Comparison of ENCODE assay signal across 23 mouse cellular contexts in genomic region chr5:124200844-124201243, GRCm38 (mm10). TPM values are rescaled to one million over a fixed set of nuclear protein-coding genes. Genes with fewer than 3 reads are reported as not detected.
A peak's percentile ranks its signal among the peaks of the same experiment; 100 is the strongest.
DNase-seq lines count a peak whose midpoint lies in the region; ATAC-seq and TF ChIP-seq lines count a peak whose summit lies in the region.
"Had no signal": no experiment of that assay in that cellular context is flagged by ENCODE, and none has a peak within 500 bp of the region (broad histone marks: within the 10 kb centered on the region; RNA-seq: fewer than 3 reads in every experiment).

No protein-coding gene starts in this region.

- H3K36me3 ChIP-seq in heart, embryonic 10.5 days = no peaks in the 10 kb centered on the region
- H3K36me3 ChIP-seq in lung, embryonic 16.5 days (ENCODE audit: control insufficient read depth, insufficient read depth, low read length) = no peaks in the 10 kb centered on the region
- H3K36me3 ChIP-seq in liver, embryonic 14.5 days (replicated peaks; ENCODE audit: control insufficient read depth, insufficient read depth, low read depth) = no peaks in the 10 kb centered on the region
- no peaks in the 10 kb centered on the region for H3K36me3 ChIP-seq in stomach, embryonic 16.5 days (ENCODE audit: control insufficient read depth, insufficient read depth, low read length)
- H3K36me3 ChIP-seq: embryonic facial prominence, embryonic 10.5 days; intestine, embryonic 15.5 days; kidney, embryonic 15.5 days; limb, embryonic 15.5 days; midbrain, embryonic 10.5 days had no signal

- WGBS in heart, embryonic 10.5 days = 31% methylated on average over 5 of the region's 5 CpGs
- WGBS in lung, embryonic 16.5 days = 30% methylated on average over 5 of the region's 5 CpGs
- 18% methylated on average over 5 of the region's 5 CpGs for WGBS in liver, embryonic 14.5 days (ENCODE audit: insufficient replicate concordance)
- 34% methylated on average over 5 of the region's 5 CpGs for WGBS in stomach, embryonic 16.5 days

- no peaks in the 10 kb centered on the region for H3K27me3 ChIP-seq in heart, embryonic 10.5 days (ENCODE audit: insufficient read depth, poor library complexity, severe bottlenecking)
- no peaks in the 10 kb centered on the region for H3K27me3 ChIP-seq in lung, embryonic 16.5 days (ENCODE audit: control insufficient read depth, insufficient read depth, low read depth, low read length)
- H3K27me3 ChIP-seq in liver, embryonic 14.5 days (ENCODE audit: control insufficient read depth, insufficient read depth, low read length) = no peaks in the 10 kb centered on the region
- H3K27me3 ChIP-seq in stomach, embryonic 16.5 days (ENCODE audit: control insufficient read depth, insufficient read depth, low read length) = no peaks in the 10 kb centered on the region
- H3K27me3 ChIP-seq: intestine, embryonic 15.5 days; kidney, embryonic 15.5 days; limb, embryonic 15.5 days had no signal

- H3K27ac ChIP-seq in heart, embryonic 10.5 days = peak overlapping the region; percentile 77
- H3K27ac ChIP-seq in lung, embryonic 16.5 days (ENCODE audit: low read length) = peak overlapping the region; percentile 28; the same call in 1 of the 2 replicates
- no peak overlapping the region for H3K27ac ChIP-seq in liver, embryonic 14.5 days
- H3K27ac ChIP-seq in stomach, embryonic 16.5 days (ENCODE audit: low read length) = no peak overlapping the region
- H3K27ac ChIP-seq: hindbrain, embryonic 14.5 days; kidney, embryonic 15.5 days; limb, embryonic 15.5 days had no signal

- H3K4me3 ChIP-seq in heart, embryonic 10.5 days = no peak overlapping the region
- H3K4me3 ChIP-seq in lung, embryonic 16.5 days (ENCODE audit: low read length) = no peak overlapping the region
- H3K4me3 ChIP-seq in liver, embryonic 14.5 days (ENCODE audit: insufficient read depth in 1 of 2, low read depth in 2 of 2, low read length in 2 of 2) = no peak overlapping the region
- no peak overlapping the region for H3K4me3 ChIP-seq in stomach, embryonic 16.5 days (replicated peaks; ENCODE audit: low read length)
- H3K4me3 ChIP-seq: embryonic facial prominence, embryonic 10.5 days; intestine, embryonic 15.5 days; kidney, embryonic 15.5 days; limb, embryonic 15.5 days; midbrain, embryonic 10.5 days had no signal

- no peak for TF ChIP-seq CTCF in liver, embryonic 14.5 days (IDR thresholded peaks at IDR 0.05; ENCODE audit: low read depth)

- H3K9ac ChIP-seq in lung, embryonic 16.5 days (ENCODE audit: low read length) = no peak overlapping the region
- H3K9ac ChIP-seq in liver, embryonic 14.5 days (replicated peaks) = no peak overlapping the region
- peak overlapping the region; percentile 43; the same call in 1 of the 2 replicates for H3K9ac ChIP-seq in stomach, embryonic 16.5 days (ENCODE audit: low read length)
- H3K9ac ChIP-seq: hindbrain, embryonic 14.5 days; intestine, embryonic 15.5 days; kidney, embryonic 15.5 days; limb, embryonic 15.5 days had no signal

- peaks cover 90% of the 10 kb centered on the region for H3K4me1 ChIP-seq in heart, embryonic 10.5 days
- H3K4me1 ChIP-seq in lung, embryonic 16.5 days (replicated peaks; ENCODE audit: control insufficient read depth, insufficient read depth, low read length) = peaks cover 42% of the 10 kb centered on the region
- H3K4me1 ChIP-seq in liver, embryonic 14.5 days (replicated peaks; ENCODE audit: control insufficient read depth in 2 of 2, insufficient read depth in 2 of 2, low read length in 1 of 2) = peaks cover 28 to 49% of the 10 kb centered on the region in 2 experiments
- peaks cover 22% of the 10 kb centered on the region for H3K4me1 ChIP-seq in stomach, embryonic 16.5 days (ENCODE audit: control insufficient read depth, insufficient read depth, low read length)

- no peak for ATAC-seq in lung, embryonic 16.5 days (ENCODE audit: low read depth)
- peak; percentile 55 for ATAC-seq in liver, embryonic 14.5 days (ENCODE audit: insufficient read depth)
- ATAC-seq in stomach, embryonic 16.5 days (ENCODE audit: insufficient read depth, low FRiP score) = no peak
- ATAC-seq: forebrain, embryonic 16.5 days had no signal

- DNase-seq in heart, embryonic 10.5 days (ENCODE audit: low spot score) = no peak
- no peak for DNase-seq in heart, postnatal 4 days
- DNase-seq in lung, postnatal 25 days (ENCODE audit: low spot score) = no peak
- peak in 1 of 3 experiments; percentile 52 for DNase-seq in liver, embryonic 14.5 days (ENCODE audit: low read depth in 3 of 3, low spot score in 3 of 3)
- DNase-seq in kidney, postnatal 4 days = no peak
- DNase-seq in kidney, postnatal 25 days = no peak
- DNase-seq: adrenal gland, postnatal 14 days; cerebellum, adult 11 months; cerebellum, adult 9-11 months; gastrocnemius, postnatal 10 days; layer of hippocampus, adult 9-11 months; lung, postnatal 36 days; thymus, adult 18-20 months; thymus, postnatal 36 days had no signal

- TF ChIP-seq EP300 in liver, embryonic 14.5 days (IDR thresholded peaks at IDR 0.05; ENCODE audit: low read depth) = peak; percentile 70

- H3K4me2 ChIP-seq in lung, embryonic 16.5 days (ENCODE audit: low read depth, low read length) = no peak overlapping the region
- H3K4me2 ChIP-seq in liver, embryonic 14.5 days (ENCODE audit: low read depth) = no peak overlapping the region; the same call in 1 of the 2 replicates
- no peak overlapping the region for H3K4me2 ChIP-seq in stomach, embryonic 16.5 days (ENCODE audit: low read depth, low read length)
- H3K4me2 ChIP-seq: hindbrain, embryonic 14.5 days; intestine, embryonic 15.5 days; kidney, embryonic 15.5 days; limb, embryonic 15.5 days had no signal

- H3K9me3 ChIP-seq in heart, embryonic 10.5 days = no peaks in the 10 kb centered on the region
- no peaks in the 10 kb centered on the region for H3K9me3 ChIP-seq in lung, embryonic 16.5 days (ENCODE audit: control insufficient read depth, low read length)
- H3K9me3 ChIP-seq in liver, embryonic 14.5 days (ENCODE audit: control insufficient read depth, low read length) = no peaks in the 10 kb centered on the region
- H3K9me3 ChIP-seq in stomach, embryonic 16.5 days (replicated peaks; ENCODE audit: control insufficient read depth, low read length) = no peaks in the 10 kb centered on the region
- H3K9me3 ChIP-seq: embryonic facial prominence, embryonic 10.5 days; intestine, embryonic 15.5 days; kidney, embryonic 15.5 days; limb, embryonic 15.5 days; midbrain, embryonic 10.5 days had no signal

RNA-seq across cellular contexts. Expression of gene Pitpnm2, which starts 48.7 kb away (rescaled TPM):
- polyA plus RNA-seq in heart, embryonic 10.5 days (2016; fragmentation: Nextera tagmentation; extraction: Ambion mirVana) = 4.8 and 6.1 TPM in 2 replicates
- total RNA-seq in heart, postnatal 4 days (2021) = 10 to 100 TPM; 45.9 to 52.2 TPM
- 6.6 and 9.2 TPM in 2 replicates for polyA plus RNA-seq in lung, embryonic 16.5 days (2015; fragmentation: Nextera tagmentation; extraction: Ambion mirVana)
- 4.7 and 5.8 TPM in 2 replicates for polyA plus RNA-seq in liver, embryonic 14.5 days (2012; rRNA removed)
- 1.9 and 2.1 TPM in 2 replicates for polyA plus RNA-seq in liver, embryonic 14.5 days (2014; fragmentation: Nextera tagmentation; extraction: Ambion mirVana)
- polyA plus RNA-seq in stomach, embryonic 16.5 days (2015; fragmentation: Nextera tagmentation; extraction: Ambion mirVana) = 2.4 and 2.6 TPM in 2 replicates

Comparison
In these comparisons a context has a peak if more than half of its experiments do, and no peak if none do; other contexts are left out.
1. H3K27ac ChIP-seq: peak in heart, embryonic 10.5 days (single experiment) and lung, embryonic 16.5 days (single experiment); none in liver, embryonic 14.5 days (single experiment) and stomach, embryonic 16.5 days (single experiment).